Mouse (Mus musculus) spleen, adult 2 months (tissue): ENCODE results near the gene Thoc5.

Experiments
- CTCF ChIP-seq: fragments of 200-500 bp; IDR thresholded peaks from 2 replicates; pipeline ENCODE4 v1.5.1; 2011; ENCODE audit warnings: mild to moderate bottlenecking, inconsistent platforms; ENCODE audit not compliant: insufficient read depth, insufficient read length, insufficient replicate concordance; ENCODE audit errors: extremely low read depth
- POLR2A ChIP-seq: fragments of 200-500 bp; IDR thresholded peaks from 2 replicates; pipeline ENCODE4 v1.6.1; 2011; ENCODE audit warnings: low read depth, low read length, inconsistent platforms

DNA sequence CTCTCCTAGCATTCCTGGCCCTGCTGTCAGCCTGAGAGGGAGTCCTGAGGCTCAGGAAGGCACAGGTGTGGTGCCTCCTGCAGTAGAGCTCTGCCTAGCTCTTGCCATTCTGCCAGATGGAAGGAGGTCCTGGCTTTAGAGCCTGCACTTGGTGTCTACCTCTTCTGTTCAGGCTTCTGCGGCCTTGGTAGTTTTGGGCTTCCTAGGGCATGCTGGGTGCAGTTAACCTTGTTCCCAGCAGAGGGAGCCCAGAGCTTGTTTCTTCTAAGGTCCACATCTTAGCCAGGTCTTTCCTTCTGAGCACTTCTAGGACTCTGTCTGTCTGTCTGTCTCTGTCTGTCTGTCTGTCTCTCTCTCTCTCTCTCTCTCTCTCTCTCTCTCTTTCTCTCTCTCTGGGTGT lies 20.9 kb downstream of the Thoc5 start:
- TF ChIP-seq CTCF (peak; percentile 66; the same call in 1 of the 2 replicates), POLR2A (no peak)
